Mouse (Mus musculus) embryonic facial prominence, embryonic 11.5 days (tissue): ENCODE results near the gene Plekha5. TPM values are rescaled to one million over a fixed set of nuclear protein-coding genes. Genes with fewer than 3 reads are reported as not detected.

ENCODE experiments used
- ATAC-seq: fragments of 200-750 bp; cut with Nextera tagmentation; replicated peaks from 2 replicates; pipeline ENCODE4 v1.8.0; 2017; ENCODE audit warnings: low read depth; ENCODE audit not compliant: insufficient number of reproducible peaks, low FRiP score, low TSS enrichment
- DNase-seq: peaks from one replicate; pipeline ENCODE4 v3.0.0-alpha.2; 2015; ENCODE audit warnings: low spot score
- H3K27ac ChIP-seq: fragments of 300-500 bp; sonication (generic); replicated peaks from 2 replicates; pipeline ENCODE4 v1.5.1; 2014; ENCODE audit warnings: mild to moderate bottlenecking, low read depth, low read length, control low read depth
- H3K27me3 ChIP-seq: fragments of 300-500 bp; sonication (generic); 2 replicates; pipeline ENCODE4 v1.6.1; 2014; ENCODE audit warnings: mild to moderate bottlenecking, low read length, moderate library complexity, mixed read lengths; ENCODE audit not compliant: control insufficient read depth, insufficient read depth
- H3K36me3 ChIP-seq: fragments of 300-500 bp; sonication (generic); replicated peaks from 2 replicates; pipeline ENCODE4 v1.6.1; 2014; ENCODE audit warnings: low read depth, mild to moderate bottlenecking, low read length, moderate library complexity, mixed read lengths; ENCODE audit not compliant: control insufficient read depth, insufficient read depth
- H3K4me1 ChIP-seq: fragments of 300-500 bp; sonication (generic); 2 replicates; pipeline ENCODE4 v1.6.1; 2014; ENCODE audit warnings: low read length, mixed read lengths; ENCODE audit not compliant: control insufficient read depth, insufficient read depth
- H3K4me2 ChIP-seq: fragments of 300-500 bp; sonication (generic); 2 replicates; pipeline ENCODE4 v1.6.1; 2014; ENCODE audit warnings: low read depth, mild to moderate bottlenecking, control low read depth, low read length, moderate library complexity
- H3K4me3 ChIP-seq: fragments of 300-500 bp; sonication (generic); 2 replicates; pipeline ENCODE4 v1.5.1; 2014; ENCODE audit warnings: low read depth, low read length, control low read depth
- H3K9ac ChIP-seq: fragments of 300-500 bp; sonication (generic); replicated peaks from 2 replicates; pipeline ENCODE4 v1.6.1; 2014; ENCODE audit warnings: mild to moderate bottlenecking, control low read depth, low read length
- H3K9me3 ChIP-seq: fragments of 300-500 bp; sonication (generic); replicated peaks from 2 replicates; pipeline ENCODE4 v1.6.1; 2016; ENCODE audit warnings: mild to moderate bottlenecking, low read length, inconsistent platforms, mixed read lengths; ENCODE audit not compliant: control insufficient read depth
- WGBS: fragments of 180-500 bp; shearing (Covaris S2); extraction: QIAGEN DNeasy Blood & Tissue Kit; methylation state at CpG from one replicate; pipeline ENCODE4 v1.1.7; 2014; 5-methylcytosine and 5-hydroxymethylcytosine counted together
- polyA plus RNA-seq: library from polyadenylated mRNA; unstranded; fragments of >200 nt; fragmentation: Nextera tagmentation; extraction: Ambion mirVana; gene quantifications from 2 replicates; pipeline ENCODE4 v1.2.1, GENCODE M21; 2014

The Plekha5 gene
- polyA plus RNA-seq, 1 experiment from 2014 or later: 56.2 TPM

GRCm38 (mm10) chr6:140423041-140423845 lies 611 bp upstream of the Plekha5 start:
- no peaks in the 10 kb centered on the region for H3K9me3 ChIP-seq
- H3K4me3 ChIP-seq: peak overlapping the region; percentile 95
- no peaks in the 10 kb centered on the region for H3K27me3 ChIP-seq
- ATAC-seq (no peak), DNase-seq (no peak)
- 9% methylated on average over 29 of the region's 29 CpGs for WGBS
- peak overlapping the region; percentile 55 for H3K4me2 ChIP-seq
- H3K36me3 ChIP-seq: no peaks in the 10 kb centered on the region
- H3K4me1 ChIP-seq: no peaks in the 10 kb centered on the region
- peak overlapping the region; percentile 90 for H3K27ac ChIP-seq
- peak overlapping the region; percentile 98 for H3K9ac ChIP-seq

- peak overlapping the region; percentile 55 for H3K4me2 ChIP-seq
- peak overlapping the region; percentile 98 for H3K9ac ChIP-seq
- H3K4me3 ChIP-seq: peak overlapping the region; percentile 95
- ATAC-seq (peak; percentile 81), DNase-seq (peak; percentile 48)
- no peaks in the 10 kb centered on the region for H3K4me1 ChIP-seq
- WGBS: under 1% methylated on average over 63 of the region's 72 CpGs
- H3K9me3 ChIP-seq: no peaks in the 10 kb centered on the region
- peak overlapping the region; percentile 90 for H3K27ac ChIP-seq
- H3K36me3 ChIP-seq: no peaks in the 10 kb centered on the region
- no peaks in the 10 kb centered on the region for H3K27me3 ChIP-seq
These were observed 542 bp downstream of the Plekha5 start for GRCm38 (mm10) chr6:140424201-140424990.

GRCm38 (mm10) chr6:140424991-140425361 lies 1.1 kb downstream of the Plekha5 start:
- peak; percentile 64 for DNase-seq
- WGBS: 0% methylated on average over 17 of the region's 17 CpGs

GRCm38 (mm10) chr6:140429236-140429635 lies 5.4 kb downstream of the Plekha5 start:
- no peak overlapping the region for H3K9ac ChIP-seq
- ATAC-seq (no peak), DNase-seq (no peak)
- H3K27ac ChIP-seq: no peak overlapping the region
- H3K4me3 ChIP-seq: no peak overlapping the region
- H3K4me2 ChIP-seq: no peak overlapping the region
- no peaks in the 10 kb centered on the region for H3K27me3 ChIP-seq
- no peaks in the 10 kb centered on the region; the same call in 1 of the 2 replicates for H3K36me3 ChIP-seq
- 87% methylated on average over 8 of the region's 8 CpGs for WGBS
- no peaks in the 10 kb centered on the region for H3K4me1 ChIP-seq
- H3K9me3 ChIP-seq: no peaks in the 10 kb centered on the region

More at GRCm38 (mm10) chr6:140424991-140425361, 1.1 kb downstream of the Plekha5 start:
- H3K4me3 ChIP-seq: peak overlapping the region; percentile 95
- H3K4me1 ChIP-seq: no peaks in the 10 kb centered on the region
- peak overlapping the region; percentile 90; the same call in 1 of the 2 replicates for H3K27ac ChIP-seq
- no peak for ATAC-seq
- no peaks in the 10 kb centered on the region for H3K36me3 ChIP-seq
- H3K9me3 ChIP-seq: no peaks in the 10 kb centered on the region
- peak overlapping the region; percentile 55 for H3K4me2 ChIP-seq
- H3K9ac ChIP-seq: peak overlapping the region; percentile 98
- no peaks in the 10 kb centered on the region for H3K27me3 ChIP-seq

- Histone ChIP-seq H3K4me2 (no peak overlapping the region), H3K27me3 (no peaks in the 10 kb centered on the region), H3K9me3 (no peaks in the 10 kb centered on the region), H3K36me3 (no peaks in the 10 kb centered on the region; the same call in 1 of the 2 replicates), H3K4me1 (no peaks in the 10 kb centered on the region), H3K4me3 (no peak overlapping the region), H3K27ac (no peak overlapping the region), H3K9ac (no peak overlapping the region)
- DNase-seq (no peak), ATAC-seq (no peak)
- WGBS: 94% methylated on average over 9 of the region's 9 CpGs
These were observed 8.5 kb downstream of the Plekha5 start for GRCm38 (mm10) chr6:140432363-140432762.

GRCm38 (mm10) chr6:140443374-140443773 lies 19.5 kb downstream of the Plekha5 start:
- Histone ChIP-seq H3K4me2 (no peak overlapping the region), H3K4me1 (no peaks in the 10 kb centered on the region), H3K36me3 (no peaks in the 10 kb centered on the region), H3K9me3 (no peaks in the 10 kb centered on the region), H3K9ac (no peak overlapping the region), H3K27ac (no peak overlapping the region), H3K27me3 (no peaks in the 10 kb centered on the region), H3K4me3 (no peak overlapping the region)
- WGBS: 92% methylated on average over 5 of the region's 5 CpGs
- DNase-seq (peak; percentile 79), ATAC-seq (no peak)

- Histone ChIP-seq H3K9ac (no peak overlapping the region), H3K36me3 (no peaks in the 10 kb centered on the region), H3K9me3 (no peaks in the 10 kb centered on the region), H3K4me3 (no peak overlapping the region), H3K4me1 (no peaks in the 10 kb centered on the region), H3K27ac (no peak overlapping the region), H3K4me2 (no peak overlapping the region), H3K27me3 (no peaks in the 10 kb centered on the region)
- DNase-seq (no peak), ATAC-seq (no peak)
- WGBS: 61% methylated on average over 7 of the region's 7 CpGs
These were observed 20.3 kb downstream of the Plekha5 start for GRCm38 (mm10) chr6:140444147-140444546.
